Mouse (Mus musculus) embryonic facial prominence, embryonic 11.5 days (tissue): ENCODE results near the gene Tmem63c. TPM values are rescaled to one million over a fixed set of nuclear protein-coding genes. Genes with fewer than 3 reads are reported as not detected.

Source experiments
- ATAC-seq: fragments of 200-750 bp; cut with Nextera tagmentation; replicated peaks from 2 replicates; pipeline ENCODE4 v1.8.0; 2017; ENCODE audit warnings: low read depth; ENCODE audit not compliant: insufficient number of reproducible peaks, low FRiP score, low TSS enrichment
- DNase-seq: peaks from one replicate; pipeline ENCODE4 v3.0.0-alpha.2; 2015; ENCODE audit warnings: low spot score
- H3K27ac ChIP-seq: fragments of 300-500 bp; sonication (generic); replicated peaks from 2 replicates; pipeline ENCODE4 v1.5.1; 2014; ENCODE audit warnings: mild to moderate bottlenecking, low read depth, low read length, control low read depth
- H3K27me3 ChIP-seq: fragments of 300-500 bp; sonication (generic); 2 replicates; pipeline ENCODE4 v1.6.1; 2014; ENCODE audit warnings: mild to moderate bottlenecking, low read length, moderate library complexity, mixed read lengths; ENCODE audit not compliant: control insufficient read depth, insufficient read depth
- H3K36me3 ChIP-seq: fragments of 300-500 bp; sonication (generic); replicated peaks from 2 replicates; pipeline ENCODE4 v1.6.1; 2014; ENCODE audit warnings: low read depth, mild to moderate bottlenecking, low read length, moderate library complexity, mixed read lengths; ENCODE audit not compliant: control insufficient read depth, insufficient read depth
- H3K4me1 ChIP-seq: fragments of 300-500 bp; sonication (generic); 2 replicates; pipeline ENCODE4 v1.6.1; 2014; ENCODE audit warnings: low read length, mixed read lengths; ENCODE audit not compliant: control insufficient read depth, insufficient read depth
- H3K4me2 ChIP-seq: fragments of 300-500 bp; sonication (generic); 2 replicates; pipeline ENCODE4 v1.6.1; 2014; ENCODE audit warnings: low read depth, mild to moderate bottlenecking, control low read depth, low read length, moderate library complexity
- H3K4me3 ChIP-seq: fragments of 300-500 bp; sonication (generic); 2 replicates; pipeline ENCODE4 v1.5.1; 2014; ENCODE audit warnings: low read depth, low read length, control low read depth
- H3K9ac ChIP-seq: fragments of 300-500 bp; sonication (generic); replicated peaks from 2 replicates; pipeline ENCODE4 v1.6.1; 2014; ENCODE audit warnings: mild to moderate bottlenecking, control low read depth, low read length
- H3K9me3 ChIP-seq: fragments of 300-500 bp; sonication (generic); replicated peaks from 2 replicates; pipeline ENCODE4 v1.6.1; 2016; ENCODE audit warnings: mild to moderate bottlenecking, low read length, inconsistent platforms, mixed read lengths; ENCODE audit not compliant: control insufficient read depth
- WGBS: fragments of 180-500 bp; shearing (Covaris S2); extraction: QIAGEN DNeasy Blood & Tissue Kit; methylation state at CpG from one replicate; pipeline ENCODE4 v1.1.7; 2014; 5-methylcytosine and 5-hydroxymethylcytosine counted together
- polyA plus RNA-seq: library from polyadenylated mRNA; unstranded; fragments of >200 nt; fragmentation: Nextera tagmentation; extraction: Ambion mirVana; gene quantifications from 2 replicates; pipeline ENCODE4 v1.2.1, GENCODE M21; 2014

The Tmem63c gene
- polyA plus RNA-seq, 1 experiment from 2014 or later, result 0.14 TPM

GRCm38 (mm10) chr12:87121918-87122589 is 100.9 kb downstream of the Tmem63c start:
- no peak overlapping the region for H3K27ac ChIP-seq
- no peaks in the 10 kb centered on the region for H3K36me3 ChIP-seq
- H3K4me3 ChIP-seq, result no peak overlapping the region
- H3K27me3 ChIP-seq, result no peaks in the 10 kb centered on the region
- WGBS, result 90% methylated on average over 4 of the region's 4 CpGs
- H3K9ac ChIP-seq, result no peak overlapping the region
- H3K4me2 ChIP-seq, result no peak overlapping the region
- no peaks in the 10 kb centered on the region for H3K4me1 ChIP-seq
- no peak for DNase-seq
- H3K9me3 ChIP-seq, result no peaks in the 10 kb centered on the region
- no peak for ATAC-seq

GRCm38 (mm10) chr12:87127256-87127655 is 106.1 kb downstream of the Tmem63c start:
- H3K4me2 ChIP-seq, result no peak overlapping the region
- no peak overlapping the region for H3K9ac ChIP-seq
- no peaks in the 10 kb centered on the region for H3K4me1 ChIP-seq
- no peaks in the 10 kb centered on the region for H3K27me3 ChIP-seq
- H3K36me3 ChIP-seq, result no peaks in the 10 kb centered on the region; the same call in 1 of the 2 replicates
- 68% methylated on average over 4 of the region's 4 CpGs for WGBS
- DNase-seq (no peak), ATAC-seq (no peak)
- H3K4me3 ChIP-seq, result no peak overlapping the region
- H3K9me3 ChIP-seq, result no peaks in the 10 kb centered on the region
- no peak overlapping the region for H3K27ac ChIP-seq

GRCm38 (mm10) chr12:87130224-87130623 is 109.1 kb downstream of the Tmem63c start:
- Histone ChIP-seq H3K9ac (no peak overlapping the region), H3K27me3 (no peaks in the 10 kb centered on the region), H3K4me3 (no peak overlapping the region), H3K4me1 (no peaks in the 10 kb centered on the region), H3K36me3 (no peaks in the 10 kb centered on the region; the same call in 1 of the 2 replicates), H3K4me2 (no peak overlapping the region), H3K9me3 (no peaks in the 10 kb centered on the region), H3K27ac (no peak overlapping the region)
- 95% methylated on average over 4 of the region's 4 CpGs for WGBS
- DNase-seq (no peak), ATAC-seq (no peak)

- Histone ChIP-seq H3K36me3 (no peaks in the 10 kb centered on the region; the same call in 1 of the 2 replicates), H3K9me3 (no peaks in the 10 kb centered on the region)
These were observed 110.0 kb downstream of the Tmem63c start for GRCm38 (mm10) chr12:87131181-87131580.

GRCm38 (mm10) chr12:87131619-87132018 is 110.5 kb downstream of the Tmem63c start:
- Histone ChIP-seq H3K36me3 (no peaks in the 10 kb centered on the region; the same call in 1 of the 2 replicates), H3K9ac (no peak overlapping the region), H3K4me1 (no peaks in the 10 kb centered on the region), H3K27ac (no peak overlapping the region), H3K4me2 (no peak overlapping the region), H3K4me3 (no peak overlapping the region), H3K27me3 (no peaks in the 10 kb centered on the region), H3K9me3 (no peaks in the 10 kb centered on the region)
- ATAC-seq, result no peak
- DNase-seq, result peak; percentile 43
- WGBS, result 68% methylated on average over 3 of the region's 3 CpGs

More at GRCm38 (mm10) chr12:87131181-87131580, 110.0 kb downstream of the Tmem63c start:
- Histone ChIP-seq H3K27me3 (no peaks in the 10 kb centered on the region), H3K4me3 (no peak overlapping the region), H3K27ac (no peak overlapping the region), H3K4me2 (no peak overlapping the region), H3K9ac (no peak overlapping the region), H3K4me1 (no peaks in the 10 kb centered on the region)
- DNase-seq, result no peak
- WGBS, result 88% methylated on average over 2 of the region's 2 CpGs
- ATAC-seq, result no peak

GRCm38 (mm10) chr12:87132210-87132609 is 111.1 kb downstream of the Tmem63c start:
- ATAC-seq (no peak), DNase-seq (no peak)
- H3K4me2 ChIP-seq, result no peak overlapping the region
- 86% methylated on average over 6 of the region's 6 CpGs for WGBS
- H3K4me1 ChIP-seq, result no peaks in the 10 kb centered on the region
- no peak overlapping the region for H3K9ac ChIP-seq
- H3K4me3 ChIP-seq, result no peak overlapping the region
- no peaks in the 10 kb centered on the region for H3K27me3 ChIP-seq
- H3K27ac ChIP-seq, result no peak overlapping the region
- H3K9me3 ChIP-seq, result no peaks in the 10 kb centered on the region
- H3K36me3 ChIP-seq, result no peaks in the 10 kb centered on the region; the same call in 1 of the 2 replicates

GRCm38 (mm10) chr12:87132784-87133183 is 111.6 kb downstream of the Tmem63c start:
- Histone ChIP-seq H3K36me3 (no peaks in the 10 kb centered on the region; the same call in 1 of the 2 replicates), H3K4me1 (no peaks in the 10 kb centered on the region), H3K4me2 (no peak overlapping the region), H3K4me3 (no peak overlapping the region), H3K9me3 (no peaks in the 10 kb centered on the region), H3K27me3 (no peaks in the 10 kb centered on the region), H3K27ac (no peak overlapping the region), H3K9ac (no peak overlapping the region)
- DNase-seq, result no peak
- 92% methylated on average over 9 of the region's 9 CpGs for WGBS
- no peak for ATAC-seq

GRCm38 (mm10) chr12:87137439-87138341 is 116.5 kb downstream of the Tmem63c start:
- DNase-seq (no peak), ATAC-seq (peak; percentile 70; the same call in 1 of the 2 replicates)
- H3K4me3 ChIP-seq, result no peak overlapping the region
- no peak overlapping the region for H3K9ac ChIP-seq
- no peaks in the 10 kb centered on the region for H3K27me3 ChIP-seq
- 75% methylated on average over 15 of the region's 15 CpGs for WGBS
- no peaks in the 10 kb centered on the region for H3K9me3 ChIP-seq
- H3K4me2 ChIP-seq, result no peak overlapping the region
- no peaks in the 10 kb centered on the region for H3K36me3 ChIP-seq
- H3K4me1 ChIP-seq, result no peaks in the 10 kb centered on the region
- no peak overlapping the region for H3K27ac ChIP-seq
